Mouse (Mus musculus): Measurements from ENCODE around the gene Dnah8. TPM values are rescaled to one million over a fixed set of nuclear protein-coding genes. Genes with fewer than 3 reads are reported as not detected.

Dnah8 gene
- total RNA-seq, 2 experiments from 2014 or later = 6.1 to 23.9 TPM

DNA sequence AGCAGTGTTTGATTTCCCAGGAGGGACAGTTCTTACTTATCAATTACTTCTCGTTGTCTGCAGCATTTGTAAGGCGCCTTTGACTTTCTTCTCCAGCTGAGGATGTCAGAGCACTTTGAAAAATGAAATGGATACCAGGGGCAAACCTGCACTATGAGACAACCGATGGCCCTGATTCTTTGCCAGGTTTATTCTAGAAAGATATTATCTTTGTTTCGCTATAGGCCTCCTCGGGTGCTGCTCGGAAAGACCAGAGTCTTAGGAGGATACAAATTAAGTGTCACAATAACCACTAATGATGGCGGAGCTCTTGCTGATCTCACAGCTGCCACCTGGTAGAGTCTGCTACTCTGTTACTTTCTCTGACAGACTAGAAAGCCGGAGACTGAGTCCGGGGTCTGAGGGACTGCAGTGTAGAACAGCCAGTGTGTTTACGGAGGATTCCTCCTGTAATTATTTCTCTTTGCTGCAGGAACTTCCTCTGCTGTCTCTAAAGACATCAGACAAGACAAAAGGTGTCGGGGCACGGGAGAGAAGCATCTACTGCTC is 181.4 kb downstream of the Dnah8 start:
- no peak for ATAC-seq (replicated peaks; ENCODE audit: low FRiP score, poor library complexity, severe bottlenecking)

DNA sequence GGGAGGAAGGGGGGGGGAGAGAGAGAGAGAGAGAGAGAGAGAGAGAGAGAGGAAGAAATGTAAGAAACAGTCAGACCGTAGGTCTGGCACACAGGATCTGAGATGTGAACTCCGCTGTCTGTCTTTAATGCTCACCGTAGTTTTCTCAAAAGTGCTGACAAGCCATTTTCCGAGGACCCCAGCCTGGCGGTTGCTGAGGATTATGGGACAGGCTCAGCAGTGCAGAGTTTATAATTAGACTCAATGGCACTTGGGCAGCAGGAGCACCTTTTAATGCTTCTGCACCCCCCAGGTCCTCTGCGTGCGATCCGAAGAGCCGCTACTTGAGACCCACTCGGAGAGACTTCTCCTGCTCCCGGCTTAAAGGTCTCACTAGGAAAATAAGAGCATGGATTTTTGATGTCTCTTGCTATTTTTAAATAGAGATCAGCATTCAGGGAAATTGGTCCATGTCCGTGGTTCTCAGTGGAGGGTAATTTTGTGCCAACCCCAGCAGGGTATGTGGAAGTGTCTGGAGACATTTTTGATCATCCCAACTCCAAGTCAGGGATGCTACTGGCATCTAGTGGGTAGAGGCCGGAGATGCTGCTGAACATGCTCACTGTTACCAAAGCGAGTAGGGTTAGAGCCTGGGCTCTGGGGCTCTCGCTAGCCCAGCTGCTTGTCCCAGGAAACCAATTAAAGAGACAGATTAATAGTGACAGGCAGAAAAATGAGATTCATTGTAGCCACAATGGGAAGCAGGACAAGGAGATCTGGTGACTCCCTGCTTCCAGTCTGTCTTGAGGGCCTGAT is 184.9 kb downstream of the Dnah8 start:
- ATAC-seq (replicated peaks; ENCODE audit: low FRiP score, poor library complexity, severe bottlenecking) = no peak

DNA sequence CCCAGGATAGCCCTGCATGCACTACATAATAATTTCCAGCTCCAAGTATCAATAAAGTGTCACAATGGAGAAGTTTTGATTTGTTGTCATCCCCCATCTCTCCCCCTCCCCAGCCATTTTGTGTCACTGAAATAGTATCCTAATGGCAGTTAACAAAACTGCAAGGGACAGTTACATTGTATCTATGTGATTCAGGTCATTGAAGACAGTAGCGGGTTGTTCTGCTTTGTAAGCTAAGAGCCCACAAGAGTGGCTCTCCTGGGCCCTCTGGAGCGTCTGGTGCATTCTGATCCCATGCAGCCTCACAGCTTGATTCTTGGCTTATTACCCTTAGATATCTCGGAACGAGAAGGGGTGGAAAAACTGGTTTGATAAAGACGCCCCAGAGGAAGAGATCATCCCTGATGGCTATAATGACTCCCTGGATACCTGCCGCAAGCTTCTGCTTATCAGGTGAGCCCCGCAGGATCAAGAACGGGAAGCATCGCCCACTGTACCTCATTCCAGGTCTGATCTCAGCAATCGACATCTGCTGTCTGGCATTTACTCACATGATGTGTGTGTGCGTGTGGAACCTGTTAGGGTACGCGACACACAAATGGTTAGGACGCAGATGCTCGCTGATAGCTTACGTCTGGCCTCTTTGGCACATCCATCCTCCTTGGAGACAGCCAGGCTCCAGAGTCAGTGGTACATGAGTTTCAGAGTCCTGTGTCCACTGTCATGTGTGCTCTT is 185.9 kb downstream of the Dnah8 start:
- ATAC-seq (replicated peaks; ENCODE audit: low FRiP score, poor library complexity, severe bottlenecking) = no peak

- no peak for ATAC-seq (replicated peaks; ENCODE audit: low FRiP score, poor library complexity, severe bottlenecking)
These were observed 194.4 kb downstream of the Dnah8 start for GRCm38 (mm10) chr17:30818543-30818942.

GRCm38 (mm10) chr17:30819134-30819533 is 195.0 kb downstream of the Dnah8 start:
- ATAC-seq (replicated peaks; ENCODE audit: low FRiP score, poor library complexity, severe bottlenecking) = no peak

GRCm38 (mm10) chr17:30821115-30821514 is 197.0 kb downstream of the Dnah8 start:
- no peak for ATAC-seq (replicated peaks; ENCODE audit: low FRiP score, poor library complexity, severe bottlenecking)

- ATAC-seq (replicated peaks; ENCODE audit: low FRiP score, poor library complexity, severe bottlenecking) = no peak
These were observed 200.3 kb downstream of the Dnah8 start for GRCm38 (mm10) chr17:30824473-30824872.

DNA sequence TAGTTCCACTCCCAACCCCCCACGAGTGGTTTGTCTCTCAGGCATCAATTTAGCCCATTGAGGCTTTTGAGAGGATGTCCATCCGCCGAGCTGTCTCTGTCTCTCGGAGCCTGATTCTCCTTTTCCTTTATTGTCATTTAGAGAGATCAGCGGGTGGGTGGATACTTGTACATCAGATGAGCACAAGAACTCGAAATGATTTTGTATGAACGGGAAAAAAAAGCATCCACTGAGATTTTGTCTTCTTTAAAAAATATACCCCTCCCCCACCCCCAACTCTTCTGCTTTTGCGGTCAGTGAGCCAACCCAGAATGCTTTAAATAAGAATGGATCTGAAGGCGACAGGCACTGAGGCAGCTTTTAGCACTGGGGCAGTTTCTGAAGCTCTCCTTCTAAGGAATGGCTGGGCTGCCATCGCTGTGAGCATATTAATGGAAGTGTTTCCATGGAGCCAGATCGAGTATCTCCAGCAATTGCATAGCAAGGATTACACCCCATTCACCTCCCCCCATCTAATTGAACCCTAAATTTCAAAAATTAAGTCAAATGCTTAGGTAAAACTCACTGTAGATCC is 201.7 kb downstream of the Dnah8 start:
- ATAC-seq (replicated peaks; ENCODE audit: low FRiP score, poor library complexity, severe bottlenecking) = no peak

DNA sequence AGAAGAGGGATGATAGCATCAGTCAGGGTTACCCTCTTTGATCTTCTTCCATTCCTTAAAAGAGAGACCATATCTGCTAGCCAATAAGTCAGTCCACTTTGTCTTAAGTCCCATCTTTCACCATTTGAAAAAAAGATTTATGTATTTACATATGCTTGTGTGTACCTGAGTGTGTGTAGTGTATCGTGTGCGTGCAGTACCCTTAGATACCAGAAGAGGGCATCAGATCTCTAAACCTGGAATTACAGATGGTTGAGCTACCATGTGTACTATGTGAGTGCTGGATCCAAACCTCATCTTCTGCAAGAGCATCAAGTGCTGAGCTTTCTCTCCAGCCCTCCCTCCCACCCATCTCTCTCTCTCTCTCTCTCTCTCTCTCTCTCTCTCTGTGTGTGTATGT is 207.0 kb downstream of the Dnah8 start:
- no peak for ATAC-seq (replicated peaks; ENCODE audit: low FRiP score, poor library complexity, severe bottlenecking)

DNA sequence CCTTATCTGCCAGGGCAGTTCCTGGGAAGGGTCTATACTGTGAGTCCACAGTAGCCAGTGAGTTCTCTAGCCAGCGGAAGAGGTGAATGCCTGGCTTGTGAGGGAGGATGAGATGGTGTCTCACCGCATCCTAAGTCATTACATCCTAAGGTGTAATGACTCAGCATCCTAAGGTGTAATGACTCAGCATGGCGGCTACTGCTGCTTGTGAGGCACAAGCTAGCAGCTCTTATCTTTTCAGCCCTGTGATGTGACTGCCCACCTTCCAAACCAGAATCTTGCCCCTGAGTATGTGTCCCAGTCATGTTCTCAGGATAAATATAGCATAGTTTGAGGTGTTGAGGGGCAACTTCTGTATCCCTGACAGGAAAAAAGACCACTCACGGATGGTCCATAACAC is 211.3 kb downstream of the Dnah8 start:
- no peak for ATAC-seq (replicated peaks; ENCODE audit: low FRiP score, poor library complexity, severe bottlenecking)

- ATAC-seq (replicated peaks; ENCODE audit: low FRiP score, poor library complexity, severe bottlenecking) = no peak
These were observed 212.9 kb downstream of the Dnah8 start for GRCm38 (mm10) chr17:30837031-30837430.

DNA sequence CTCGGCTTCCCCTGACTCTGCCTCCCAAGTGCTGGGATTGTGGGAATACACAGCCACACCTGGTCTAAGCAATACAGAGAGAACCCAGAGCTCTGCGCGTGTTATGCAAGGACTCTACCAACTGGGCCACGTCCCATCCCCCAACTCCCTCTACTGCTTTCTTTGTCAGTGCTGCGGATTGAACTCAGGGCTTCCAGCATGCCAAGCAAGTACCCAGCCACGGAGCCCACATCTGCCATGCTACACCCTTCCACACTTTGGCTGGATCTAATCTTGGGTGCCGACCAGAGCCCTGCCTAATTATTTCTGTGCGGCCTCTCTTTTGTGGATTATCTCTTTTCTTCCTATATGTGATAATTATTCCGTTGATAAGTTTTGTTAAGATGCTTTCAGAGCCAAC is 215.9 kb downstream of the Dnah8 start:
- no peak for ATAC-seq (replicated peaks; ENCODE audit: low FRiP score, poor library complexity, severe bottlenecking)

DNA sequence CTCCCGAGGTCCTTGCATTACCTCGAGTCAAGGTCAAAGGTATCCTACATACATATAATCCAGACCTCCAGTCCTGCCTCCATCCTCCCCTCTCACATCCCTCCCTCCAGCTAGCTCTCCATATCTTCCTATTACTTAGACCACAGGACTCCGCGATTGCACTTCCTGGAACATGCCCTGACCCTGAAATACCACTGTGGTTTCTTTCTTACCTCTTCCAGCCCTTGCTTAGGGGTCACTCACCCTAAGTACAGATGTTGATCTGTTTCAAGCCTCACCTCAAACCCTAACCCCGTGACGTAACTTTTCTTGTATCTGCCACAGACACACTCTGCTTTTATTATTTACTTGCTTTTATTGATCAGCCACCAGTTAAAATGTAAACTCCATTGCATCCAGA is 218.2 kb downstream of the Dnah8 start:
- ATAC-seq (replicated peaks; ENCODE audit: low FRiP score, poor library complexity, severe bottlenecking) = no peak

GRCm38 (mm10) chr17:30844321-30844791 is 220.2 kb downstream of the Dnah8 start:
- ATAC-seq (replicated peaks; ENCODE audit: low FRiP score, poor library complexity, severe bottlenecking) = no peak

- ATAC-seq (replicated peaks; ENCODE audit: low FRiP score, poor library complexity, severe bottlenecking) = no peak
These were observed 223.3 kb downstream of the Dnah8 start for GRCm38 (mm10) chr17:30847498-30847897.

DNA sequence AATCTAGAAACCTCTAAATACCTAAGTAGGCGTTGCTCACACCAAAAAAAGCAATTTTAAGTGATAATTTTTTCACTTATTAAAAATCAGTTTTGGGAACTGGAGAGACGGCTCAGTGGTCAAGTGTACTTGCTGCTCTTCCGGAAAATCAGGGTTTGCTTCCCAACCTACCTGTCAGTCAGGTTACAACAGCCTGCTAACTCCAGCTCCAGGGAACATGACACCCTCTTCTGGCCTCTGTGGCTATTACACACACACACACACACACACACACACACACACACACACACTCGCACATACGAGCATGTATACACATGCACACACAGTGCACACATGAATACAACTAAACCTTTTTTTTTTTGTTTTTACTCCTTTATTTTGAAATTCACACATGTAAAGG is 223.9 kb downstream of the Dnah8 start:
- no peak for ATAC-seq (replicated peaks; ENCODE audit: low FRiP score, poor library complexity, severe bottlenecking)

DNA sequence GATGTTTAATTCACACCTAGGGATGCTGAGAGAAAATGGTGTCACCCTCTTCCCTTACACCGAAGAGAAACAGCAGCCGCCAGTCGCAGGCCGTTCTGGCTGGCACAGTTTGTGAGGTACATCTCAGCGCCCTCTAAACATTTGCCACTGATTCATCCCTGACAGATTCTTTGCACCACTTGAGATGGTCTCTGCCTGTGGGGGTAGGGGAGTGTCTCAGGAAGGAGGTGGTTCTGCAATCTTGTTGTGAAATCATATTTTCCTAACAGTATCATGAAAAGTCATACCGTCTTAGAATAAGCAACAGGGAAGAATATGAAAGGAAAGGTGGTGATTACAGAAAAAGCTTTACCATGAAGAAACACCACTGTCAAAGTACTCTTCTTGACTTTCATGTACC is 224.7 kb downstream of the Dnah8 start:
- ATAC-seq (replicated peaks; ENCODE audit: low FRiP score, poor library complexity, severe bottlenecking) = no peak

DNA sequence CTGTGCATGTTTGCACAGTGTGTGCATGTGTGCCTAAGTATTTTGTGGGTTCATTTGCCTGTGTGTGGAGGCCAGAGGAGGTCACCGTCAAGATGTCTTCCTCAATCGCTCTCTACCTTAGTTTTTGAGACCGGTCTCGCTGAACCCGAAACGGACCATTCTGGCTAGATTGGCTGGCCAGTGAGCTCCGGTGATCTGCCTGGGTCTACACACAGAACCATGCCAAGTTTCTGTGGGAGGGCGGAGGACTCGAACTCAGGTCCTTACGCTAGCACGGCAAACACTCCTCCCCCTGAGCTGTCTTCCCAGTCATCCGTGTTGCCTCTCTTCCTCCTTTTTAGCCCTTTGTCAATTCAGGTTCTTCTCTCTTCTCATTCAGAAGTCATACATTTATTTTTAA is 225.7 kb downstream of the Dnah8 start:
- no peak for ATAC-seq (replicated peaks; ENCODE audit: low FRiP score, poor library complexity, severe bottlenecking)

GRCm38 (mm10) chr17:30852345-30852744 is 228.2 kb downstream of the Dnah8 start:
- ATAC-seq (replicated peaks; ENCODE audit: low FRiP score, poor library complexity, severe bottlenecking) = no peak

GRCm38 (mm10) chr17:30857347-30857746 is 233.2 kb downstream of the Dnah8 start:
- no peak for ATAC-seq (replicated peaks; ENCODE audit: low FRiP score, poor library complexity, severe bottlenecking)
